Mouse (Mus musculus) E14TG2a.4 (cell line): Measurements from ENCODE around the gene Nr1i2.

ENCODE experiments used
- CTCF ChIP-seq: conservative IDR thresholded peaks from 2 replicates; pipeline ENCODE4 v1.5.1; 2014; ENCODE audit warnings: low read length
- NANOG ChIP-seq: IDR thresholded peaks from 2 replicates; pipeline ENCODE4 v1.6.1; 2014; ENCODE audit warnings: borderline replicate concordance, low read length, mixed read lengths

DNA sequence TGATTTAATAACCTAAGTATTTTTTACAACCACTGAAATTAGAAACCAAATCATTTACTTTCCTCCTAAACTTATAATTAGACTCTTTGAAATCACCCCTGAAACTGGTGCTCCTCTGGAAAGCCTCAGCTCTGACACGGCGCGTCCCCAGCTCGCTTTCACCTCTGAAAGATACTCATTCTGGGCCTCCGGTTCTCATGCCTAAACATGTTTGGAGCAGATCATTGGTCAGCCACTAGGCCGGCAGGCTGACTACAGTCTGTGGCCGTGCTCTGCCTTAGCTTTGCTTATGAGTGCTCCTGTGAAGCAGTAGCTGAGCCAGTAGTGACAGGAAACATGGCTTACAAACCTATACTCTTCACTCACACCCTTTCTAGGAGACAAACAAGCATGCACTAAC lies 89.4 kb downstream of the Nr1i2 start:
- TF ChIP-seq CTCF (no peak), NANOG (no peak)
